Mouse (Mus musculus): ENCODE data around the gene Mical2.

Mical2 gene

GRCm38 (mm10) chr7:112321798-112322794 is 96.4 kb downstream of the Mical2 start:
- no peak for DNase-seq

- no peak for DNase-seq
Measured at GRCm38 (mm10) chr7:112324577-112324976, 98.9 kb downstream of the Mical2 start.

- DNase-seq, result peak; percentile 68
Measured at GRCm38 (mm10) chr7:112326852-112327251, 101.2 kb downstream of the Mical2 start.

GRCm38 (mm10) chr7:112328969-112329368 is 103.3 kb downstream of the Mical2 start:
- no peak for DNase-seq

- DNase-seq, result no peak
Measured at GRCm38 (mm10) chr7:112329496-112329895, 103.8 kb downstream of the Mical2 start.

- no peak for DNase-seq
Measured at GRCm38 (mm10) chr7:112330935-112331334, 105.3 kb downstream of the Mical2 start.

GRCm38 (mm10) chr7:112331804-112332203 is 106.1 kb downstream of the Mical2 start:
- DNase-seq, result no peak

GRCm38 (mm10) chr7:112332426-112332825 is 106.8 kb downstream of the Mical2 start:
- no peak for DNase-seq

GRCm38 (mm10) chr7:112333404-112333803 is 107.7 kb downstream of the Mical2 start:
- no peak for DNase-seq

GRCm38 (mm10) chr7:112336213-112336631 is 110.6 kb downstream of the Mical2 start:
- peak; percentile 83 for DNase-seq

- DNase-seq, result peak; percentile 73
Measured at GRCm38 (mm10) chr7:112336769-112337168, 111.1 kb downstream of the Mical2 start.

- DNase-seq, result no peak
Measured at GRCm38 (mm10) chr7:112337736-112338135, 112.1 kb downstream of the Mical2 start.

- DNase-seq, result no peak
Measured at GRCm38 (mm10) chr7:112341052-112341451, 115.4 kb downstream of the Mical2 start.

- no peak for DNase-seq
Measured at GRCm38 (mm10) chr7:112345687-112346086, 120.0 kb downstream of the Mical2 start.

GRCm38 (mm10) chr7:112351541-112351940 is 125.9 kb downstream of the Mical2 start:
- no peak for DNase-seq

GRCm38 (mm10) chr7:112352005-112352404 is 126.3 kb downstream of the Mical2 start:
- no peak for DNase-seq

- DNase-seq, result no peak
Measured at GRCm38 (mm10) chr7:112353011-112353410, 127.4 kb downstream of the Mical2 start.

- DNase-seq, result no peak
Measured at GRCm38 (mm10) chr7:112353939-112354338, 128.3 kb downstream of the Mical2 start.

GRCm38 (mm10) chr7:112354503-112354951 is 128.9 kb downstream of the Mical2 start:
- no peak for DNase-seq

- no peak for DNase-seq
Measured at GRCm38 (mm10) chr7:112359594-112359993, 133.9 kb downstream of the Mical2 start.

GRCm38 (mm10) chr7:112362574-112363200 is 137.0 kb downstream of the Mical2 start:
- DNase-seq, result no peak

- DNase-seq, result no peak
Measured at GRCm38 (mm10) chr7:112365864-112366263, 140.2 kb downstream of the Mical2 start.

- peak; percentile 75 for DNase-seq
Measured at GRCm38 (mm10) chr7:112369046-112369445, 143.4 kb downstream of the Mical2 start.

GRCm38 (mm10) chr7:112369977-112370376 is 144.3 kb downstream of the Mical2 start:
- DNase-seq, result no peak

All from layer of hippocampus, adult 9-11 months (tissue).